Mouse (Mus musculus): ENCODE data around the gene D1Ertd622e. TPM values are rescaled to one million over a fixed set of nuclear protein-coding genes. Genes with fewer than 3 reads are reported as not detected.

D1Ertd622e gene
- polyA plus RNA-seq, 1 experiment from 2014 or later: 61.2 TPM

DNA sequence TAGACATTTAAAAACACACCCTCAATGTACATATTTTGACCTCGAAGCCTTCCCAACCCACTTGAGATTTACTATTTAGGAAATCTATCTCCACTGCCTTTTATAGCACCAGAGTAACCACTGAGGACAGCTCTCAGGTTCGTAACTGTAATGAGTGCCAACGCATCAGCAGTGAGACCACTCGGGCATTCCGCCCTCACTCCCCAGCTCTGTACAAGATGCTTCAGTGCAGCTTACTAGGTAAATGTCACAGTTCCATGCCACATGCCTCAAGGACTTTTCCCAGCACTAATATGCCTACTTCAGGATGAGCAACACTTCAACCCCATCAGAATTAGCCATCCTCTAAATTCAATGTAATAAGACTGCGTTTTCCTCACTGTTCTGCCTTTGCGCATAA is 33.0 kb downstream of the D1Ertd622e start:
- no peaks in the 10 kb centered on the region for H3K9me3 ChIP-seq (replicated peaks; ENCODE audit: control insufficient read depth, low read length)
- no peak overlapping the region for H3K4me2 ChIP-seq (ENCODE audit: low read length)
- no peaks in the 10 kb centered on the region for H3K36me3 ChIP-seq (ENCODE audit: control insufficient read depth, insufficient read depth, low read length)
- H3K4me1 ChIP-seq (ENCODE audit: control insufficient read depth, insufficient read depth, low read length): peaks cover 17% of the 10 kb centered on the region
- no peak for DNase-seq (ENCODE audit: low spot score)
- WGBS: 78% methylated on average over 7 of the region's 7 CpGs
- H3K4me3 ChIP-seq (ENCODE audit: low read depth, low read length): no peak overlapping the region
- no peak for ATAC-seq
- no peaks in the 10 kb centered on the region for H3K27me3 ChIP-seq (replicated peaks; ENCODE audit: control insufficient read depth, insufficient read depth, low read length)
- H3K9ac ChIP-seq (ENCODE audit: low read length): no peak overlapping the region
- no peak overlapping the region for H3K27ac ChIP-seq (ENCODE audit: low read depth, low read length)

DNA sequence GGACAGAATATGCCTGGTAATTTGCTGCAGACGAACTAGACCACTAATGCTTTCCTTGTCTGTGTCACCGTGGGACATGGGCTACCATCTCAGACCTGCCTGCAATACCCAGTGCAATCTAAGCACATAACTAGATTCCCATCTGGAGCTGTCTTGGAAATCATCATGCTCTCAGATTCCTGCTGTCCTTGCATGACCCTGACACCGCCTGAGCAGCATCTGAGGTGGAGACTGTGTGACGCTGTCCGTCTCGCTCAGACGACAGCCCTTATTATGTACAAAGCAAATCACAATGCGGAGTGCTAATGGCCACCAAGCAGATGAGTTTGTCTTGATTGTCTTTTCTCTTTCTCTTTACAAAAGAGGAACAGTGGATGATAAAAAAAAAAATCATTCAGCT is 33.9 kb downstream of the D1Ertd622e start:
- Histone ChIP-seq H3K4me1 (ENCODE audit: control insufficient read depth, insufficient read depth, low read length) (peaks cover 24% of the 10 kb centered on the region), H3K27me3 (replicated peaks; ENCODE audit: control insufficient read depth, insufficient read depth, low read length) (no peaks in the 10 kb centered on the region), H3K4me3 (ENCODE audit: low read depth, low read length) (no peak overlapping the region), H3K36me3 (ENCODE audit: control insufficient read depth, insufficient read depth, low read length) (no peaks in the 10 kb centered on the region), H3K27ac (ENCODE audit: low read depth, low read length) (no peak overlapping the region), H3K9me3 (replicated peaks; ENCODE audit: control insufficient read depth, low read length) (no peaks in the 10 kb centered on the region), H3K4me2 (ENCODE audit: low read length) (no peak overlapping the region), H3K9ac (ENCODE audit: low read length) (no peak overlapping the region)
- WGBS: 80% methylated on average over 8 of the region's 8 CpGs
- DNase-seq (ENCODE audit: low spot score): no peak
- ATAC-seq: no peak

DNA sequence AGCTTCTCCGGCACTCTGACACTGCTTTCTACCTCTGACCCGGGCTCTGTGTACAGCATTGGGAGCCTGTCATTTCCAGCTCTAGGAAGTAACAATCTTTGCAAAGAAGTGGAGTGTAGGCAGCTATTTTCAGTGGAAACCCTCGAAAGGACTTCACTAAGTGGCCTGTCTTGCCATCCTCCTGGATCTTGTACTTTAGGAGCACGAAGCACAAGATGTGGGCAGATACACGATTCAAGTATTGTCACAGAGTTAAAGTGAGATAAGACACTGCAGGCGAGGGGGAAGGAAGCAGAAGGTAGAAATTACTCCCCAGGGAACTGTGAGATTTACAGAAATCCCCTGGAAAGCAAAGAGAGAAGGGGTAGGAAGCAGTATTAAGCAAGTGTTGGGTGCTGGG is 36.4 kb downstream of the D1Ertd622e start:
- H3K9ac ChIP-seq (ENCODE audit: low read length): no peak overlapping the region
- no peak overlapping the region for H3K4me3 ChIP-seq (ENCODE audit: low read depth, low read length)
- 75% methylated on average over 6 of the region's 6 CpGs for WGBS
- no peaks in the 10 kb centered on the region for H3K36me3 ChIP-seq (ENCODE audit: control insufficient read depth, insufficient read depth, low read length)
- no peak overlapping the region for H3K4me2 ChIP-seq (ENCODE audit: low read length)
- H3K4me1 ChIP-seq (ENCODE audit: control insufficient read depth, insufficient read depth, low read length): peaks cover 30% of the 10 kb centered on the region
- H3K27ac ChIP-seq (ENCODE audit: low read depth, low read length): no peak overlapping the region
- no peaks in the 10 kb centered on the region for H3K27me3 ChIP-seq (replicated peaks; ENCODE audit: control insufficient read depth, insufficient read depth, low read length)
- no peaks in the 10 kb centered on the region for H3K9me3 ChIP-seq (replicated peaks; ENCODE audit: control insufficient read depth, low read length)
- DNase-seq (ENCODE audit: low spot score) (no peak), ATAC-seq (no peak)

DNA sequence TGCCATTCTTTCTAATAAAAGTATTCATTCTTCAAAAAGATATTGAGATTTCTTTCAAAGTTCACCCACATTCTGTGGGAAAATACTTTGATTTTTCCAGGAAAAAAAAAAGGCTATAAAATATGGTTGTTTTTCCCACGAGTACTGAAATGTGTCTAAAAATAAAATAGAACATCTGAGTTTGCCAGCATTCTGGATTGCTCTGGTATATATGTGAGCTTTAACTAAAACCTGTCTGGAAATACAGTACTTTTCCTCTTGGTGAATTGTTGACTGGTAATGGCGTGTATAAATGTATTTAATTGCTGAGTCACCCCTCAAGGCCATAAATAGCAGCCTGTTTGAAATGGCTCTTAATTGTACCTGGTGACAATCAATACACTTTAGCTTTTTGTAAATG is 37.5 kb downstream of the D1Ertd622e start:
- no peaks in the 10 kb centered on the region for H3K36me3 ChIP-seq (ENCODE audit: control insufficient read depth, insufficient read depth, low read length)
- ATAC-seq: no peak
- WGBS: 45% methylated on average over 2 of the region's 2 CpGs

DNA sequence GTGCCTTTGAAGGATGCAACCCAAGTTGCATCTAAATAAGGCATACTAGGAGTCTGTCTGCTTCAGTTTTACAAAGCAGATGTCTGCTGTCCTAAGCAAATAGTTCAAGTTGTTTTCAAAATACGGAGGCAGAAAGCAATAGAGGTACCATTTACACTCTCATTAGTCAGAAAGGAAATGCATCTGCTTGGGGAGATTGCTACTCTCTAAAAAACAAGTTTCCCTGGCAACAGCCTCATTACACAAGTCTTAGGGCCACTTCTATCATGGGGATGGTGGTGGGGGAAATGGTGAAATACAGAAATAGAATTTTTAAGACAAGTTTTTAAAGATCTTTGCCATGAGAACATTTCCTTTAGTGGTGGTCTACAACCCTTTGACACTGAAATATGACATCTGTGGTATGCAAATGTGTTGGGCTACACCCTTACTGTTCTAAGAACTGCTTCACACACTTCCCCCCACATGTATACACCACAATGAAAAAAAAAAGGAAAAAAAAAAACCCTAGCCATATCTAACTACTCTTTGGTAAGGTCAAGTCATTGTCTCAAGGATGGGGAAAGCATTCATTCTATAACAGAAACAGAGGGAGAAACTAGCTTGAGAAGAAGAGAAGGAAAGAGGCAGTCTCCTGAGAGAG is 38.5 kb downstream of the D1Ertd622e start:
- no peak overlapping the region for H3K4me2 ChIP-seq (ENCODE audit: low read length)
- H3K4me3 ChIP-seq (ENCODE audit: low read depth, low read length): no peak overlapping the region
- peaks cover 21% of the 10 kb centered on the region for H3K4me1 ChIP-seq (ENCODE audit: control insufficient read depth, insufficient read depth, low read length)
- H3K9ac ChIP-seq (ENCODE audit: low read length): no peak overlapping the region
- H3K9me3 ChIP-seq (replicated peaks; ENCODE audit: control insufficient read depth, low read length): no peaks in the 10 kb centered on the region
- DNase-seq (ENCODE audit: low spot score) (peak; percentile 66), ATAC-seq (peak; percentile 63)
- H3K36me3 ChIP-seq (ENCODE audit: control insufficient read depth, insufficient read depth, low read length): no peaks in the 10 kb centered on the region
- H3K27me3 ChIP-seq (replicated peaks; ENCODE audit: control insufficient read depth, insufficient read depth, low read length): no peaks in the 10 kb centered on the region
- peak overlapping the region; percentile 44; the same call in 1 of the 2 replicates for H3K27ac ChIP-seq (ENCODE audit: low read depth, low read length)
- 3% methylated on average over 1 of the region's 1 CpGs for WGBS

More for the DNA sequence above, 37.5 kb downstream of the D1Ertd622e start:
- no peaks in the 10 kb centered on the region for H3K9me3 ChIP-seq (replicated peaks; ENCODE audit: control insufficient read depth, low read length)
- H3K4me3 ChIP-seq (ENCODE audit: low read depth, low read length): no peak overlapping the region
- DNase-seq (ENCODE audit: low spot score): no peak
- no peak overlapping the region for H3K4me2 ChIP-seq (ENCODE audit: low read length)
- H3K27me3 ChIP-seq (replicated peaks; ENCODE audit: control insufficient read depth, insufficient read depth, low read length): no peaks in the 10 kb centered on the region
- peaks cover 21% of the 10 kb centered on the region for H3K4me1 ChIP-seq (ENCODE audit: control insufficient read depth, insufficient read depth, low read length)
- no peak overlapping the region for H3K9ac ChIP-seq (ENCODE audit: low read length)
- no peak overlapping the region for H3K27ac ChIP-seq (ENCODE audit: low read depth, low read length)

- Histone ChIP-seq H3K27ac (ENCODE audit: low read depth, low read length) (0 out of 2 replicates have a peak overlapping the region, but pooled peaks have one; percentile 44), H3K4me3 (ENCODE audit: low read depth, low read length) (no peak overlapping the region), H3K9ac (ENCODE audit: low read length) (no peak overlapping the region), H3K27me3 (replicated peaks; ENCODE audit: control insufficient read depth, insufficient read depth, low read length) (no peaks in the 10 kb centered on the region), H3K36me3 (ENCODE audit: control insufficient read depth, insufficient read depth, low read length) (no peaks in the 10 kb centered on the region), H3K4me2 (ENCODE audit: low read length) (peak overlapping the region; percentile 16; the same call in 1 of the 2 replicates), H3K9me3 (replicated peaks; ENCODE audit: control insufficient read depth, low read length) (no peaks in the 10 kb centered on the region), H3K4me1 (ENCODE audit: control insufficient read depth, insufficient read depth, low read length) (peaks cover 21% of the 10 kb centered on the region)
- ATAC-seq: peak; percentile 90
- WGBS: 3% methylated on average over 5 of the region's 5 CpGs
- peak; percentile 78 for DNase-seq (ENCODE audit: low spot score)
Measured at GRCm38 (mm10) chr1:97622574-97623208, 39.2 kb downstream of the D1Ertd622e start.

GRCm38 (mm10) chr1:97619621-97620320 is 42.1 kb downstream of the D1Ertd622e start:
- DNase-seq (ENCODE audit: low spot score) (no peak), ATAC-seq (no peak)
- WGBS: 83% methylated on average over 8 of the region's 8 CpGs
- Histone ChIP-seq H3K27me3 (replicated peaks; ENCODE audit: control insufficient read depth, insufficient read depth, low read length) (no peaks in the 10 kb centered on the region), H3K9me3 (replicated peaks; ENCODE audit: control insufficient read depth, low read length) (no peaks in the 10 kb centered on the region), H3K4me1 (ENCODE audit: control insufficient read depth, insufficient read depth, low read length) (peaks cover 28% of the 10 kb centered on the region), H3K27ac (ENCODE audit: low read depth, low read length) (no peak overlapping the region), H3K36me3 (ENCODE audit: control insufficient read depth, insufficient read depth, low read length) (no peaks in the 10 kb centered on the region), H3K9ac (ENCODE audit: low read length) (no peak overlapping the region), H3K4me2 (ENCODE audit: low read length) (no peak overlapping the region), H3K4me3 (ENCODE audit: low read depth, low read length) (no peak overlapping the region)

DNA sequence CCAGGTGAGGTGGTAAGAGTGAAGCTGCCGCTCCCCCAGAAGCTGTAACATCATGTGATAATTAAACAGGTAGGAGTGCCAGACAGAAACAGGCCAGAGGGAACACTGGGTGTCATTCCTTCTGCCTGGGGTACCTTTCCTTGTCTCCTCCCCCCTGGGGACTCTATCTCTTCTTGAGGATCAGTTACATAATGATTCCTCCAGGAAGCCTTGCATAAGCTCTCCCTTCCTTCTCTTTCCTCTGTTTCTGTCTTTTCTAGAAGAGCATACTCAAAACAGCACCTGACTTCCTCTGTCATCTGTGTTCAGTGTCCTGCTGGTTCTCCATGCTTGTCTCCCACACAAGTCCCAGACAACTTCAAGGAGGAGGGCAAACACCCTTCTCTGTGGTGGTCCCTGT is 46.3 kb downstream of the D1Ertd622e start:
- no peak overlapping the region for H3K4me2 ChIP-seq (ENCODE audit: low read length)
- ATAC-seq: no peak
- no peaks in the 10 kb centered on the region for H3K27me3 ChIP-seq (replicated peaks; ENCODE audit: control insufficient read depth, insufficient read depth, low read length)
- no peak overlapping the region for H3K27ac ChIP-seq (ENCODE audit: low read depth, low read length)
- no peak overlapping the region for H3K4me3 ChIP-seq (ENCODE audit: low read depth, low read length)
- no peak for DNase-seq (ENCODE audit: low spot score)
- no peaks in the 10 kb centered on the region for H3K9me3 ChIP-seq (replicated peaks; ENCODE audit: control insufficient read depth, low read length)
- peaks cover 8% of the 10 kb centered on the region for H3K4me1 ChIP-seq (ENCODE audit: control insufficient read depth, insufficient read depth, low read length)
- WGBS: 100% methylated on average over 1 of the region's 1 CpGs
- H3K36me3 ChIP-seq (ENCODE audit: control insufficient read depth, insufficient read depth, low read length): no peaks in the 10 kb centered on the region
- H3K9ac ChIP-seq (ENCODE audit: low read length): no peak overlapping the region
